Mouse (Mus musculus): Measurements from ENCODE around the gene Tnfaip6. TPM values are rescaled to one million over a fixed set of nuclear protein-coding genes. Genes with fewer than 3 reads are reported as not detected.

The Tnfaip6 gene
- polyA plus RNA-seq, 1 experiment from 2014 or later: 3.6 TPM

- Histone ChIP-seq H3K4me3 (no peak overlapping the region), H3K4me1 (0 out of 2 replicates have a peak, but pooled peaks cover 8% of the 10 kb centered on the region), H3K36me3 (peaks cover 90% of the 10 kb centered on the region), H3K4me2 (no peak overlapping the region), H3K27ac (replicated peaks) (no peak overlapping the region), H3K9me3 (no peaks in the 10 kb centered on the region), H3K9ac (no peak overlapping the region), H3K27me3 (replicated peaks) (no peaks in the 10 kb centered on the region)
- WGBS: 91% methylated on average over 3 of the region's 3 CpGs
- no peak for ATAC-seq (ENCODE audit: extremely low read depth, insufficient number of reproducible peaks, low FRiP score, low TSS enrichment)
Measured at GRCm38 (mm10) chr2:52084013-52084412, 46.2 kb downstream of the Tnfaip6 start.

DNA sequence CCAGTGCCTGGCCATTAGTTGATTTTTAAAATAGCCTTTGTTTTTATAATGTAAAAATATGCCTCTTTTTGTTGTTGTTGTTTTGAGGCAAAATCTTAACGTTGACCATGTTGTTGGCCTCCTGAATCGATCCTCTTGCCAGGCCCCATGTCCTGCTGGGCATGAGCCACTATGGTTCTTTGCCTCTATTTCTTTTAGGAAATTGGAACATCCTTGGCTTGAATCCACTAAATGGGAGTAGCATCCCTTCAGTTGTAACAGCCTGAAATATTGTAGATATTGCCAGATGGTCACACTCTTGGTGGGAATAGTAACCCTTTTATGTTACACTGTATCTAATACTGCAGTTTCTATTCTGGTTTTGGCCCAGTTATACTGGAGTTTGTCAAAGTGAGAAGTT lies 46.8 kb downstream of the Tnfaip6 start:
- Histone ChIP-seq H3K4me2 (no peak overlapping the region), H3K4me3 (no peak overlapping the region), H3K9me3 (no peaks in the 10 kb centered on the region), H3K27me3 (replicated peaks) (no peaks in the 10 kb centered on the region), H3K4me1 (0 out of 2 replicates have a peak, but pooled peaks cover 8% of the 10 kb centered on the region), H3K27ac (replicated peaks) (no peak overlapping the region), H3K9ac (no peak overlapping the region), H3K36me3 (peaks cover 89% of the 10 kb centered on the region)
- no peak for ATAC-seq (ENCODE audit: extremely low read depth, insufficient number of reproducible peaks, low FRiP score, low TSS enrichment)
- WGBS: 97% methylated on average over 2 of the region's 2 CpGs

Other genes with a start within 250 kb of the Tnfaip6 start
- gene Rbm43, start 102.8 kb upstream of the Tnfaip6 start, polyA plus RNA-seq (2015; fragmentation: Nextera tagmentation; extraction: Ambion mirVana): 11.5 and 12.6 TPM in 2 replicates
- gene Nmi, start 64.5 kb upstream of the Tnfaip6 start, polyA plus RNA-seq (2015; fragmentation: Nextera tagmentation; extraction: Ambion mirVana): 12.9 and 16.1 TPM in 2 replicates
- gene Rif1, start 34.8 kb downstream of the Tnfaip6 start, polyA plus RNA-seq (2015; fragmentation: Nextera tagmentation; extraction: Ambion mirVana): 16.3 and 16.6 TPM in 2 replicates

All from heart, embryonic 13.5 days (tissue).